Mouse (Mus musculus): ENCODE results near the gene Tnn. TPM values are rescaled to one million over a fixed set of nuclear protein-coding genes. Genes with fewer than 3 reads are reported as not detected.

The Tnn gene
- total RNA-seq, 2 experiments from 2014 or later, result not detected

DNA sequence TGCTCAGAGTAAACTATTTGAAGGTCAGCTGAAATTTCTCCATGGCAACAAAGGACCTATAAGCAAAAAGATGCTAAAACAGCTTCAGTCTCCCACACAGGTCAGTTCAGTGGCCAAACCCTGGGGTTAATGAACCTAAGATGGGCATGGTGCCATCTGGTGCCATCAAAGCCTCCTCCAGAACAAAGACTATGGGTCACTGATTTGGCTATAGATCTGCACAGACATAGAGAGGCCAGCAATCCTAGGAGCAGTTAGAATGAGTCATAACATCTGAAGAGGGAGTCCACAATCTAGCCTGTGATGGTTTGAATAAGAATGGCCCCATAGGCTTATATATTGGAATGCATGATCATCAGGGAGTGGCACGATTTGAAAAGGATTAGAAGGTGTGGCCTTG lies 69.1 kb downstream of the Tnn start:
- no peak for ATAC-seq (replicated peaks; ENCODE audit: poor library complexity)

DNA sequence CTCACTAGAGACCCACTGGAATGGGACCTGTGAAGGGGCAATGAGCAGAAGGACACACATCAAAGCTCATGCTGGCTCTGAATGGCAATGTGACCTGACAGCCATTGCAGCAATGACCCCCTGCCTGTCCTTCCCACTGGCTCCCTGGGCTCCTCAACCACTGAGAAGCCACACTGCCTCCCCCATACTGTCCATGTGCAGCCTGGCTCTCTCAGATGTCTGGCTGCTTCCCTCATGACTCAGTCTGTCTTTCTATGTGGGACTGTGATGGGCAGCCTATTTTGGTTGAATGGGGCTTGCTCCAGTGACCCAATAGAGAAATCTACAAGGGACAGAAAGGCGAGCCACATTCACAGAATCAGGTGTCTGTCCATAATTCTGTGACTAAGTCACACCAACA lies 70.7 kb downstream of the Tnn start:
- no peak for ATAC-seq (replicated peaks; ENCODE audit: poor library complexity)

DNA sequence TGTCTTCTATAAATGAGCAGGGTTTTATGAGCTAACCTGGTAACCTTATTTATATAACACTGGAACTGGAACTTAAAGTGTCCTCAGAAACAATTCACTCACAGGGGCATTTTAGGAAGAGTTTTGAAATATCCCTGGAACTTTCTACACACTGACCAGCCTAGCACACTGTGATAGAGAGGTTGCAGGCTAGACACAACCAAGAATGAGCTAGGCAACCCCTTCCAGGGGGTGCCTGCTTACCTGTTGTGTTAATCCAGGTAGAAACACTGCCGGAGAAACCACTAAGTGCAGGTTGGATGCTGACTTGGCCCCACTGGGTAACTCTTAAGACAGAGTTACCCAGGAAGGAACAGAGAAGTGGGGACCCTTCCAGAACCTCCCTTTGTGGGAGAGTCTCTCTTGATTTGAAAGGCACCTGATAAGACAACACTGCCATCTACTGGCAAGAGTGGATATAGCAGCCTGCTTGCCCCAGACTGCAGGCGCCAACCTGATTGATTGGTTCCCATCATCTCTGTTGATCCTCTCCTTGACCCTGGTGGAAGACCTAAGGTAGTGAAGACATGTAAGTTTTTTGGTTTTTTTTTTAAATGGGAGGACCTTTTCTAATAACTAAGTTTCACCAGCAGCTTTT lies 72.5 kb downstream of the Tnn start:
- peak; percentile 74 for ATAC-seq (replicated peaks; ENCODE audit: poor library complexity)

DNA sequence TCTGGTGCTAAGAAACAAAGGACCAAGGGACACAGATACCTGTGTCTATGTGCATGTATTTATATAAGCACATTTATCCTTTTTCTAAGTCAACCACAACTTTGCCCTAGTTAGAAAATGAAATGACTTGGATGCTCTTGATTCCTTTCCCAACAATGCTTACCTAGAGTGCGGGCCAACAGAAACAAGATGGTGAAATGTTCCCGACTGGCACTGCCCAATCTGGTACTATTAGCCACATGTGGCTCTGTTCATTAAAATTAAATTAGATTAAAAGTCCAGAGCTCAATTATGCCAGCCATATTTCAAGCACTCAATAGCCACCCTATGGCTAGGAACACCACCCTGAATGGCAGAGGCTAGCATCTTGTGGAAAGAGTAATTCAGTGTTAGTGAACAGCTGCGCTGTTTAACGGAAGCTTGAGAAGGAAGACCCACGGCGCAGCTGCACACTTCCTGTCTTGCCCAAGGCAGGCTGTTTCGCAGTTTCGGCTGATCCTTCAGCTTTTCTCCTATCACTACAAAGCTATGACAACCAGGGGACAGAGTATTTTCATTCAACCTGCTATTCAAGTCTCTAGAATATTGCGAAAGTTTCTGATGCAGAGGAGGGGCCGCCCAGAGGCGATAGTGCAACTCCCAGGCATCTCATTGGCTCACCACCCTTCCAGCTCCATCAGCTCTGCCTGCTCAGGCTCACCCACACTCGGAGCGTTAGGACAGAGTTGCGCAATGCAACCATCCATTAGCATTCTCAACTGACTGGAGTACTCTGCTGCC lies 74.3 kb downstream of the Tnn start:
- ATAC-seq (replicated peaks; ENCODE audit: poor library complexity), result peak; percentile 90

DNA sequence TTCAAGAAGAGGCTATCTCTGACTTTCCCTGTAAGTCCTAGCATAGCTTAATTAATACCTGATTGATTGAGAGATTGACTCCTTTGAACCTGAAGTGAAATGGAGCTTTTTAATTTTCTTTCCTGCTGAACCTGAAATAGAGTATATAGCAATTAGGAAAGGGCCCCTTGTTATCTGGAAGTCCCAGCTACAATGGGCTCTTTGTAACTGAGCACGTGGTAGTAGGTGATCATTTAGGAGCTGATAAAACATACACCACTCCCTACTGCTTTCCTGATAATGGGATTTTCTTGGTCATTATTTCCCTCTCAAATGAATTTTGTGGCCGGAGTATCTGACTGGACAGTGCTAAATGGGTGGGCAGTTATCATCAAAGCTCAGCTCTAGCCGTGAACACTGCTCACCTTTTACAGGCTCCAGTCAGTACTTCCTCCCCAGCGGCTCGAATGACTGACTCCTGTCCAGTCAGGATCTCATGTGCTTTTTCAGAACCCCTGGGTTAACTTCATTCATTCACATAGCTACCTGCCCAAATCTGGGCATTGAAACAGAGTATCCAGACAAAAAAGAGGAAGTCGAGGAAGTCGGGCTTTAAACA lies 88.7 kb downstream of the Tnn start:
- no peak for ATAC-seq (replicated peaks; ENCODE audit: poor library complexity)

- peak; percentile 79 for ATAC-seq (replicated peaks; ENCODE audit: poor library complexity)
These were observed 91.5 kb downstream of the Tnn start for GRCm38 (mm10) chr1:160061725-160062366.

- ATAC-seq (replicated peaks; ENCODE audit: poor library complexity), result peak; percentile 85
These were observed 92.1 kb downstream of the Tnn start for GRCm38 (mm10) chr1:160061321-160061720.

- no peak for ATAC-seq (replicated peaks; ENCODE audit: poor library complexity)
These were observed 92.8 kb downstream of the Tnn start for GRCm38 (mm10) chr1:160060542-160060941.

- ATAC-seq (replicated peaks; ENCODE audit: poor library complexity), result no peak
These were observed 93.5 kb downstream of the Tnn start for GRCm38 (mm10) chr1:160059908-160060307.

GRCm38 (mm10) chr1:160057657-160058056 lies 95.7 kb downstream of the Tnn start:
- ATAC-seq (replicated peaks; ENCODE audit: poor library complexity), result no peak

GRCm38 (mm10) chr1:160054366-160055078 lies 98.9 kb downstream of the Tnn start:
- peak; percentile 15 for ATAC-seq (replicated peaks; ENCODE audit: poor library complexity)

- no peak for ATAC-seq (replicated peaks; ENCODE audit: poor library complexity)
These were observed 99.7 kb downstream of the Tnn start for GRCm38 (mm10) chr1:160053510-160054305.

GRCm38 (mm10) chr1:160052556-160053315 lies 100.6 kb downstream of the Tnn start:
- peak; percentile 15; the same call in 1 of the 2 replicates for ATAC-seq (replicated peaks; ENCODE audit: poor library complexity)

DNA sequence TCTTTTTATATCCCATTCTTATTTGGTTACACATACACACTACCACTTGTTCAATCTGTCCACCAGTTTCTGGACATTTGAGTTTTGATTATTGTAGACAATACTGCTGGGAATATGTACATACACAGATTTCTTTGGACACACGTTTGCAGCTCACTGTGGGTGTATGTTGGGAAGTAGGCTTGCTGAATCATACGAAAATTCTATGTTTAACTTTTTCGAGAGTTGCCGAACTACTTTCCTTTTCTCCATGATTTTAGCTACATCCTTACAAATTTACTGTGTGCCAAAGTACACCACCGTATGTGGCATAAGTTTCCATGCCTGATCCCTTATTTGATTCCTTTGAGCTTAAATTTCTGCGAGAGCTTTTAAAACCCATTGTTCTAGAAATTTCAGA lies 102.5 kb downstream of the Tnn start:
- ATAC-seq (replicated peaks; ENCODE audit: poor library complexity), result no peak

- 0 out of 2 replicates have a peak, but pooled peaks have one; percentile 0 for ATAC-seq (replicated peaks; ENCODE audit: poor library complexity)
These were observed 104.1 kb downstream of the Tnn start for GRCm38 (mm10) chr1:160049131-160049880.

DNA sequence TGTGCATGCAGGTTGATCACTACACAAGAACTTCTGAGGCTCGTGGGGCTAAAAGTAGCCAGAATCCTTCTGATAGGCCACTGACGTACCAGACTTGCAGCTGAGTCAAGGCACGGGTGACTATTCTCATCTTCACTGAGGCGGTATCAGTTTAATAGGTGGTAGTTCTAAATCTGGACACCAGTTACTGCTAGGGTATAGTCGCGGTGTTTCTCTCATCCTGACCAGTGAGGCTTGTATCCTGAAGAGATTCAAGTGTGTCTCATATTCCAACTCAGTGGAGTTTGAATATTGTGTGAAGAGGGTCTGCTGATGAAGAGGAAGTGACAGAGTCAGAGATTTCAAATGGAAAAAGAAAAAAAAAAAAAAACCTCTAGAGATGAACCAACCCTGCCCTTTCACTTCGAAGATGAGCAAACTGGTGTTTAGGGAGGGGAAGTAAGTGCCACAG lies 105.9 kb downstream of the Tnn start:
- ATAC-seq (replicated peaks; ENCODE audit: poor library complexity), result no peak

- ATAC-seq (replicated peaks; ENCODE audit: poor library complexity), result no peak
These were observed 106.6 kb downstream of the Tnn start for GRCm38 (mm10) chr1:160046786-160047185.

DNA sequence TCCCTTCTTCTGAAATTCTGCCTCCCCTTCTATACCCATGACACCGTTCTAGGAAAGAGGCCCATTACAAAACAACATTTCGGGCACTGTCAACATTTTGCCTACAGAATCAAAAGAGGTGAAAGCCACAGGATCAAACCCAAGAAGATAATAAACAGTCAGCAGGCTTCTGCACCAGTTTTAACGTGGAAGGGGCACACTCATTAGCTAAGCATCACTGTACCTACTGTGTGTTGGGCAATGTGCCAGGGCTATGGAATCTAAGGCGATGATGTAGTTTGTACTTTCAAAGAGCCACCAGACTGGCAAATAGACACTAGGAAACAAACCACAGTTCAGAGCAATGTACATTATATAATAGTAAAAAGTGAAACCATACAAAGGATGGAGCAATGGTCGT lies 107.4 kb downstream of the Tnn start:
- ATAC-seq (replicated peaks; ENCODE audit: poor library complexity), result no peak
